19 mouse cellular contexts compared by ENCODE assay signal in genomic region chr3:21341916-21342315, GRCm38 (mm10).
A peak's percentile ranks its signal among the peaks of the same experiment; 100 is the strongest.
DNase-seq lines count a peak whose midpoint lies in the region; TF ChIP-seq lines count a peak whose summit lies in the region.
"Had no signal": no experiment of that assay in that cellular context is flagged by ENCODE, and none has a peak within 500 bp of the region (broad histone marks: within the 10 kb centered on the region; RNA-seq: fewer than 3 reads in every experiment).

No protein-coding gene starts in this region.

- TF ChIP-seq CTCF in MEL (IDR thresholded peaks at IDR 0.05 in 2 of 3, conservative IDR thresholded peaks at IDR 0.05 in 1 of 3; ENCODE audit: control insufficient read depth in 1 of 3, insufficient read depth in 1 of 3, low read depth in 2 of 3, low read length in 3 of 3, poor library complexity in 1 of 3, severe bottlenecking in 1 of 3): no peak

- no peaks in the 10 kb centered on the region for H3K27me3 ChIP-seq in MEL (ENCODE audit: control insufficient read depth in 1 of 2, insufficient read depth in 2 of 2, low read length in 2 of 2)
- H3K27me3 ChIP-seq: CH12.LX, Patski had no signal

- peaks cover 2 to 3% of the 10 kb centered on the region in 2 experiments; a peak in 2 of 4 replicates for H3K4me1 ChIP-seq in MEL (ENCODE audit: control insufficient read depth in 1 of 2, insufficient read depth in 2 of 2, low read length in 2 of 2)

- no peak overlapping the region for H3K4me3 ChIP-seq in MEL (ENCODE audit: control insufficient read depth in 1 of 2, insufficient read depth in 1 of 2, low read depth in 2 of 2, low read length in 2 of 2)

- H3K36me3 ChIP-seq in MEL (ENCODE audit: control insufficient read depth in 1 of 2, insufficient read depth in 2 of 2, low read length in 2 of 2): no peaks in the 10 kb centered on the region
- H3K36me3 ChIP-seq: G1E had no signal

- peak; percentile 14 to 43; a peak in 2 of 4 replicates for TF ChIP-seq EP300 in MEL (IDR thresholded peaks at IDR 0.05; ENCODE audit: low read depth in 1 of 2, low read length in 2 of 2)

- peak; percentile 2 for DNase-seq in 416B (ENCODE audit: low read depth)
- DNase-seq in MEL (ENCODE audit: low read depth, low spot score): peak; percentile 20
- no peak for DNase-seq in left cerebral cortex, postnatal 25 days (ENCODE audit: low spot score in 2 of 2)
- DNase-seq in kidney, postnatal 4 days: no peak
- DNase-seq: adrenal gland, adult 2 months; adrenal gland, adult 8-10 months; adrenal gland, postnatal 10 days; adrenal gland, postnatal 14 days; adrenal gland, postnatal 25 days; adrenal gland, postnatal 36 days; B cell, adult 2 months; cerebellum, adult 11 months; cerebellum, adult 11-12 months; cerebellum, adult 18-20 months; cerebellum, adult 2 months; cerebellum, adult 8-10 months had no signal

- TF ChIP-seq RAD21 in MEL (IDR thresholded peaks at IDR 0.05; ENCODE audit: low read depth, low read length): no peak

- intact Hi-C loops in left cerebral cortex, postnatal 25 days (cut with DNase I): no loop called here

- H3K79me2 ChIP-seq in MEL (ENCODE audit: control insufficient read depth, insufficient read depth, low read length, poor library complexity): no peaks in the 10 kb centered on the region

- no peak overlapping the region for H3K9ac ChIP-seq in MEL (ENCODE audit: control insufficient read depth, low read depth, low read length, poor library complexity, severe bottlenecking)

- no peaks in the 10 kb centered on the region for H3K9me3 ChIP-seq in MEL (replicated peaks; ENCODE audit: insufficient read depth, low read length)
- H3K9me3 ChIP-seq: G1E had no signal

- H3K27ac ChIP-seq in MEL (ENCODE audit: control insufficient read depth, low read depth, low read length): no peak overlapping the region

- no peak for TF ChIP-seq POLR2A in MEL (IDR thresholded peaks at IDR 0.05; ENCODE audit: control insufficient read depth in 1 of 2, insufficient read depth in 1 of 2, low read depth in 1 of 2, low read length in 2 of 2, poor library complexity in 1 of 2)

TF ChIP-seq in MEL, 35 proteins besides CTCF, POLR2A, EP300 and RAD21:
- TF ChIP-seq ZC3H11A (IDR thresholded peaks at IDR 0.05; ENCODE audit: low read depth, low read length) (no peak), ETS1 (IDR thresholded peaks at IDR 0.05; ENCODE audit: low read depth, low read length) (peak; percentile 41; the same call in 1 of the 2 replicates), TCF12 (IDR thresholded peaks at IDR 0.05; ENCODE audit: low read depth, low read length) (peak; percentile 82), GATA1 (IDR thresholded peaks at IDR 0.05; ENCODE audit: low read depth, low read length) (peak; percentile 54), RCOR1 (IDR thresholded peaks at IDR 0.05; ENCODE audit: low read depth, low read length) (peak; percentile 64; the same call in 1 of the 2 replicates)
TF ChIP-seq in MEL: peak in this region for 4.

Comparison
In these comparisons a context has a peak if more than half of its experiments do, and no peak if none do; other contexts are left out.
1. DNase-seq: peak in 416B (single experiment) and MEL (single experiment); none in left cerebral cortex, postnatal 25 days (0 of 2) and kidney, postnatal 4 days (0 of 2).